Mouse (Mus musculus) hindbrain, embryonic 12.5 days (tissue): ENCODE measurements at regions not wholly inside any gene's neighbourhood (a gene's known extent, or its start where the extent isn't known, plus 50 kb on each side); places are given as distances from the start of the nearest gene placed in this dataset.
A peak's percentile ranks its signal among the peaks of the same experiment; 100 is the strongest.

Source experiments
- ATAC-seq: fragments of 200-750 bp; cut with Nextera tagmentation; 2 replicates; pipeline ENCODE4 v1.8.0; 2017; ENCODE audit warnings: moderate TSS enrichment; ENCODE audit not compliant: low FRiP score
- H3K27ac ChIP-seq: fragments of 300-500 bp; sonication (generic); 2 replicates; pipeline ENCODE4 v1.5.1; 2016; ENCODE audit warnings: mild to moderate bottlenecking
- H3K27me3 ChIP-seq: fragments of 300-500 bp; sonication (generic); 2 replicates; pipeline ENCODE4 v1.6.1; 2016; ENCODE audit warnings: mild to moderate bottlenecking
- H3K36me3 ChIP-seq: fragments of 300-500 bp; sonication (generic); 2 replicates; pipeline ENCODE4 v1.6.1; 2016; ENCODE audit warnings: mild to moderate bottlenecking
- H3K4me1 ChIP-seq: fragments of 300-500 bp; sonication (generic); 2 replicates; pipeline ENCODE4 v1.6.1; 2016
- H3K4me2 ChIP-seq: fragments of 300-500 bp; sonication (generic); replicated peaks from 2 replicates; pipeline ENCODE4 v1.6.1; 2016; ENCODE audit warnings: mild to moderate bottlenecking
- H3K4me3 ChIP-seq: fragments of 300-500 bp; sonication (generic); 2 replicates; pipeline ENCODE4 v1.5.1; 2016; ENCODE audit warnings: mild to moderate bottlenecking
- H3K9ac ChIP-seq: fragments of 300-500 bp; sonication (generic); 2 replicates; pipeline ENCODE4 v1.6.1; 2016; ENCODE audit warnings: mild to moderate bottlenecking, moderate library complexity
- H3K9me3 ChIP-seq: fragments of 300-500 bp; sonication (generic); replicated peaks from 2 replicates; pipeline ENCODE4 v1.6.1; 2016; ENCODE audit warnings: mild to moderate bottlenecking
- WGBS: fragments of 180-500 bp; shearing (Covaris S2); methylation state at CpG from one replicate; pipeline ENCODE4 v1.1.7; 2016; 5-methylcytosine and 5-hydroxymethylcytosine counted together

- WGBS, result 83% methylated on average over 2 of the region's 2 CpGs
- no peaks in the 10 kb centered on the region for H3K4me1 ChIP-seq
These were observed 432.3 kb downstream of the Adamts20 start for GRCm38 (mm10) chr15:94032957-94033356.

GRCm38 (mm10) chr15:94025996-94026696, 430.5 kb upstream of the Prickle1 start:
- H3K27ac ChIP-seq, result peak overlapping the region; percentile 44; the same call in 1 of the 2 replicates

More at GRCm38 (mm10) chr15:94032957-94033356, 432.3 kb downstream of the Adamts20 start:
- Histone ChIP-seq H3K9me3 (no peaks in the 10 kb centered on the region), H3K27ac (no peak overlapping the region), H3K4me2 (no peak overlapping the region), H3K4me3 (no peak overlapping the region), H3K27me3 (no peaks in the 10 kb centered on the region), H3K36me3 (no peaks in the 10 kb centered on the region), H3K9ac (no peak overlapping the region)
- ATAC-seq, result no peak

GRCm38 (mm10) chr15:94025239-94025971, 429.7 kb upstream of the Prickle1 start:
- Histone ChIP-seq H3K9ac (no peak overlapping the region), H3K9me3 (no peaks in the 10 kb centered on the region), H3K27me3 (no peaks in the 10 kb centered on the region), H3K27ac (no peak overlapping the region; the same call in 1 of the 2 replicates), H3K4me2 (no peak overlapping the region), H3K4me3 (no peak overlapping the region), H3K36me3 (no peaks in the 10 kb centered on the region), H3K4me1 (peaks cover 5% of the 10 kb centered on the region; the same call in 1 of the 2 replicates)
- WGBS, result 66% methylated on average over 20 of the region's 20 CpGs
- ATAC-seq, result no peak

More at GRCm38 (mm10) chr15:94025996-94026696, 430.5 kb upstream of the Prickle1 start:
- Histone ChIP-seq H3K9me3 (no peaks in the 10 kb centered on the region), H3K4me1 (peaks cover 5% of the 10 kb centered on the region; the same call in 1 of the 2 replicates), H3K4me2 (no peak overlapping the region), H3K27me3 (no peaks in the 10 kb centered on the region), H3K36me3 (no peaks in the 10 kb centered on the region), H3K4me3 (no peak overlapping the region), H3K9ac (no peak overlapping the region)
- no peak for ATAC-seq
- 60% methylated on average over 16 of the region's 16 CpGs for WGBS

GRCm38 (mm10) chr15:94024806-94025205, 429.1 kb upstream of the Prickle1 start:
- WGBS, result 73% methylated on average over 3 of the region's 3 CpGs
- Histone ChIP-seq H3K27me3 (no peaks in the 10 kb centered on the region), H3K27ac (no peak overlapping the region), H3K4me3 (no peak overlapping the region), H3K9me3 (no peaks in the 10 kb centered on the region), H3K4me2 (no peak overlapping the region), H3K36me3 (no peaks in the 10 kb centered on the region), H3K4me1 (peaks cover 5% of the 10 kb centered on the region; the same call in 1 of the 2 replicates), H3K9ac (no peak overlapping the region)
- ATAC-seq, result no peak

- Histone ChIP-seq H3K4me3 (no peak overlapping the region), H3K36me3 (no peaks in the 10 kb centered on the region), H3K4me2 (no peak overlapping the region), H3K9me3 (no peaks in the 10 kb centered on the region), H3K27me3 (no peaks in the 10 kb centered on the region), H3K4me1 (peaks cover 5% of the 10 kb centered on the region; the same call in 1 of the 2 replicates), H3K27ac (no peak overlapping the region), H3K9ac (no peak overlapping the region)
- WGBS, result 71% methylated on average over 4 of the region's 4 CpGs
- ATAC-seq, result no peak
These were observed 428.5 kb upstream of the Prickle1 start for GRCm38 (mm10) chr15:94024126-94024730.

GRCm38 (mm10) chr15:94023501-94023900, 427.8 kb upstream of the Prickle1 start:
- WGBS, result 87% methylated on average over 4 of the region's 4 CpGs
- Histone ChIP-seq H3K36me3 (no peaks in the 10 kb centered on the region), H3K4me2 (no peak overlapping the region), H3K4me3 (no peak overlapping the region), H3K9me3 (no peaks in the 10 kb centered on the region), H3K27ac (no peak overlapping the region), H3K9ac (no peak overlapping the region), H3K27me3 (no peaks in the 10 kb centered on the region), H3K4me1 (peaks cover 5% of the 10 kb centered on the region; the same call in 1 of the 2 replicates)
- no peak for ATAC-seq

GRCm38 (mm10) chr15:94017814-94018213, 422.1 kb upstream of the Prickle1 start:
- no peaks in the 10 kb centered on the region for H3K9me3 ChIP-seq
- no peaks in the 10 kb centered on the region for H3K36me3 ChIP-seq
- 74% methylated on average over 9 of the region's 9 CpGs for WGBS
- H3K4me1 ChIP-seq, result no peaks in the 10 kb centered on the region
- H3K27me3 ChIP-seq, result no peaks in the 10 kb centered on the region
- H3K27ac ChIP-seq, result no peak overlapping the region
- H3K9ac ChIP-seq, result no peak overlapping the region
- H3K4me3 ChIP-seq, result no peak overlapping the region
- H3K4me2 ChIP-seq, result no peak overlapping the region
- ATAC-seq, result no peak

GRCm38 (mm10) chr15:94011499-94011898, 415.8 kb upstream of the Prickle1 start:
- no peak overlapping the region for H3K4me2 ChIP-seq
- 0 out of 2 replicates have a peak, but pooled peaks cover 2% of the 10 kb centered on the region for H3K4me1 ChIP-seq
- no peak overlapping the region for H3K9ac ChIP-seq
- H3K27me3 ChIP-seq, result no peaks in the 10 kb centered on the region
- no peak for ATAC-seq
- H3K4me3 ChIP-seq, result no peak overlapping the region
- no peak overlapping the region for H3K27ac ChIP-seq
- H3K9me3 ChIP-seq, result no peaks in the 10 kb centered on the region
- no peaks in the 10 kb centered on the region for H3K36me3 ChIP-seq
- 78% methylated on average over 4 of the region's 4 CpGs for WGBS

- no peak for ATAC-seq
These were observed 410.4 kb upstream of the Prickle1 start for GRCm38 (mm10) chr15:94006082-94006481.

GRCm38 (mm10) chr15:94004911-94005310, 409.2 kb upstream of the Prickle1 start:
- WGBS, result 30% methylated on average over 4 of the region's 4 CpGs
- no peak for ATAC-seq
- no peaks in the 10 kb centered on the region for H3K9me3 ChIP-seq
- H3K4me2 ChIP-seq, result no peak overlapping the region
- peaks cover 6% of the 10 kb centered on the region for H3K4me1 ChIP-seq
- no peak overlapping the region for H3K4me3 ChIP-seq
- H3K27me3 ChIP-seq, result no peaks in the 10 kb centered on the region
- H3K36me3 ChIP-seq, result no peaks in the 10 kb centered on the region
- H3K9ac ChIP-seq, result no peak overlapping the region
- 0 out of 2 replicates have a peak overlapping the region, but pooled peaks have one; percentile 2 for H3K27ac ChIP-seq

More at GRCm38 (mm10) chr15:94006082-94006481, 410.4 kb upstream of the Prickle1 start:
- Histone ChIP-seq H3K4me2 (no peak overlapping the region), H3K27ac (no peak overlapping the region), H3K9me3 (no peaks in the 10 kb centered on the region), H3K36me3 (no peaks in the 10 kb centered on the region), H3K9ac (no peak overlapping the region), H3K4me3 (no peak overlapping the region), H3K27me3 (no peaks in the 10 kb centered on the region), H3K4me1 (peaks cover 6% of the 10 kb centered on the region)
- 63% methylated on average over 5 of the region's 5 CpGs for WGBS

- 67% methylated on average over 7 of the region's 7 CpGs for WGBS
- H3K4me1 ChIP-seq, result peaks cover 6% of the 10 kb centered on the region
- H3K36me3 ChIP-seq, result no peaks in the 10 kb centered on the region
- H3K27me3 ChIP-seq, result no peaks in the 10 kb centered on the region
- H3K27ac ChIP-seq, result no peak overlapping the region
- no peak for ATAC-seq
- H3K9me3 ChIP-seq, result no peaks in the 10 kb centered on the region
- no peak overlapping the region for H3K9ac ChIP-seq
- H3K4me3 ChIP-seq, result no peak overlapping the region
- H3K4me2 ChIP-seq, result no peak overlapping the region
These were observed 407.5 kb upstream of the Prickle1 start for GRCm38 (mm10) chr15:94003145-94003544.

GRCm38 (mm10) chr15:93994542-93994941, 398.9 kb upstream of the Prickle1 start:
- Histone ChIP-seq H3K4me3 (no peak overlapping the region), H3K9ac (no peak overlapping the region), H3K27me3 (no peaks in the 10 kb centered on the region), H3K9me3 (no peaks in the 10 kb centered on the region), H3K27ac (no peak overlapping the region), H3K4me1 (peaks cover 2% of the 10 kb centered on the region; the same call in 1 of the 2 replicates), H3K36me3 (no peaks in the 10 kb centered on the region), H3K4me2 (no peak overlapping the region)
- no peak for ATAC-seq
- 40% methylated on average over 4 of the region's 4 CpGs for WGBS
